Mouse (Mus musculus) liver, embryonic 11.5 days (tissue): Measurements from ENCODE around the gene Abi1. TPM values are rescaled to one million over a fixed set of nuclear protein-coding genes. Genes with fewer than 3 reads are reported as not detected.
"Not testable (repeated sequence)": the region's sequence is repeated elsewhere in the genome, so short reads cannot be mapped to it uniquely, and the experiment has no call there.

Experiments
- ATAC-seq: fragments of 200-750 bp; cut with Nextera tagmentation; replicated peaks from 2 replicates; pipeline ENCODE4 v1.8.0; 2017; ENCODE audit warnings: moderate number of reproducible peaks, mild to moderate bottlenecking, moderate TSS enrichment, moderate library complexity; ENCODE audit not compliant: low FRiP score
- DNase-seq: peaks from one replicate; pipeline ENCODE4 v3.0.0-alpha.2; 2017; ENCODE audit warnings: low spot score
- H3K27ac ChIP-seq: fragments of 300-500 bp; sonication (generic); 2 replicates; pipeline ENCODE4 v1.5.1; 2014; ENCODE audit warnings: mild to moderate bottlenecking, low read depth, low read length, control low read depth
- H3K27me3 ChIP-seq: fragments of 300-500 bp; sonication (generic); replicated peaks from 2 replicates; pipeline ENCODE4 v1.6.1; 2014; ENCODE audit warnings: low read length, mixed read lengths; ENCODE audit not compliant: control insufficient read depth, insufficient read depth
- H3K36me3 ChIP-seq: fragments of 300-500 bp; sonication (generic); 2 replicates; pipeline ENCODE4 v1.6.1; 2014; ENCODE audit warnings: mild to moderate bottlenecking, low read length, moderate library complexity, mixed read lengths; ENCODE audit not compliant: control insufficient read depth, insufficient read depth
- H3K4me1 ChIP-seq: fragments of 300-500 bp; sonication (generic); replicated peaks from 2 replicates; pipeline ENCODE4 v1.6.1; 2014; ENCODE audit warnings: low read length, mixed read lengths; ENCODE audit not compliant: control insufficient read depth, insufficient read depth
- H3K4me2 ChIP-seq: fragments of 300-500 bp; sonication (generic); 2 replicates; pipeline ENCODE4 v1.6.1; 2014; ENCODE audit warnings: mild to moderate bottlenecking, control low read depth, moderate library complexity
- H3K4me3 ChIP-seq: fragments of 300-500 bp; sonication (generic); 2 replicates; pipeline ENCODE4 v1.5.1; 2014; ENCODE audit warnings: low read depth, low read length, control low read depth
- H3K9ac ChIP-seq: fragments of 300-500 bp; sonication (generic); 2 replicates; pipeline ENCODE4 v1.6.1; 2014; ENCODE audit warnings: low read depth, low read length, control low read depth
- H3K9me3 ChIP-seq: fragments of 300-500 bp; sonication (generic); 2 replicates; pipeline ENCODE4 v1.6.1; 2016; ENCODE audit warnings: low read length, inconsistent platforms, mixed read lengths; ENCODE audit not compliant: control insufficient read depth
- WGBS: fragments of 180-500 bp; shearing (Covaris S2); extraction: QIAGEN DNeasy Blood & Tissue Kit; methylation state at CpG from one replicate; pipeline ENCODE4 v1.1.7; 2014; 5-methylcytosine and 5-hydroxymethylcytosine counted together
- polyA plus RNA-seq: library from polyadenylated mRNA; unstranded; fragments of >200 nt; fragmentation: Nextera tagmentation; extraction: Ambion mirVana; gene quantifications from 2 replicates; pipeline ENCODE4 v1.2.1, GENCODE M21; 2014

The Abi1 gene
- polyA plus RNA-seq, 1 experiment from 2014 or later: 31.2 TPM

GRCm38 (mm10) chr2:23023714-23024282, 16.2 kb downstream of the Abi1 start:
- WGBS: 80% methylated on average over 4 of the region's 4 CpGs
- H3K36me3 ChIP-seq: no peaks in the 10 kb centered on the region
- H3K9ac ChIP-seq: no peak overlapping the region
- no peak overlapping the region for H3K4me3 ChIP-seq
- no peak for DNase-seq
- H3K4me2 ChIP-seq: no peak overlapping the region
- H3K9me3 ChIP-seq: no peaks in the 10 kb centered on the region
- H3K27ac ChIP-seq: no peak overlapping the region
- ATAC-seq: no peak
- H3K27me3 ChIP-seq: no peaks in the 10 kb centered on the region
- H3K4me1 ChIP-seq: peaks cover 29% of the 10 kb centered on the region

DNA sequence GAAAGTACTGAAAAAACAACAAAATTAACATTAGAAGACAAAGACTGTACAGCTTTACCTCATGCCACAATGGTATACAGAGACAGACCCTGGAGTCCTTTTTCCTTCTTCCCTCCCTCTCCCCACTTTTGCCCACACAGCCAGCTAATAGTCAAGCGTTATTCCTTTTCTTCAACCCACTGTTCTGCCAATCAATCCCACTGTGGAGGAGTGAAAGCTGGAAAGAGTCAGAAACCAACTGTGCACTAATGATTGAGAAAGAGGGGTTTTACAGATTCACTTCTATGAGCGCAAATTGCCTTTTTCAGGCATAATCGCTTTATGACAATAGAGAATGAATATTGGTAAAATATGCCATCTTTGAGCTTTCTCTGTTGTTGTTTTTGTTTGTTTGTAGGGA, 17.0 kb downstream of the Abi1 start:
- no peaks in the 10 kb centered on the region for H3K27me3 ChIP-seq
- H3K36me3 ChIP-seq: no peaks in the 10 kb centered on the region
- WGBS: 91% methylated on average over 3 of the region's 3 CpGs
- no peak overlapping the region for H3K4me3 ChIP-seq
- H3K27ac ChIP-seq: no peak overlapping the region
- H3K4me2 ChIP-seq: no peak overlapping the region
- peaks cover 29% of the 10 kb centered on the region for H3K4me1 ChIP-seq
- DNase-seq (no peak), ATAC-seq (no peak)
- H3K9ac ChIP-seq: no peak overlapping the region
- no peaks in the 10 kb centered on the region for H3K9me3 ChIP-seq

GRCm38 (mm10) chr2:23021721-23022120, 18.3 kb downstream of the Abi1 start:
- no peaks in the 10 kb centered on the region for H3K36me3 ChIP-seq
- no peak overlapping the region for H3K9ac ChIP-seq
- 39% methylated on average over 4 of the region's 4 CpGs for WGBS
- no peak overlapping the region for H3K4me3 ChIP-seq
- H3K9me3 ChIP-seq: no peaks in the 10 kb centered on the region
- 0 out of 2 replicates have a peak overlapping the region, but pooled peaks have one; percentile 14 for H3K4me2 ChIP-seq
- no peak overlapping the region for H3K27ac ChIP-seq
- ATAC-seq (0 out of 2 replicates have a peak, but pooled peaks have one; percentile 32), DNase-seq (no peak)
- H3K4me1 ChIP-seq: peaks cover 28% of the 10 kb centered on the region
- H3K27me3 ChIP-seq: no peaks in the 10 kb centered on the region

DNA sequence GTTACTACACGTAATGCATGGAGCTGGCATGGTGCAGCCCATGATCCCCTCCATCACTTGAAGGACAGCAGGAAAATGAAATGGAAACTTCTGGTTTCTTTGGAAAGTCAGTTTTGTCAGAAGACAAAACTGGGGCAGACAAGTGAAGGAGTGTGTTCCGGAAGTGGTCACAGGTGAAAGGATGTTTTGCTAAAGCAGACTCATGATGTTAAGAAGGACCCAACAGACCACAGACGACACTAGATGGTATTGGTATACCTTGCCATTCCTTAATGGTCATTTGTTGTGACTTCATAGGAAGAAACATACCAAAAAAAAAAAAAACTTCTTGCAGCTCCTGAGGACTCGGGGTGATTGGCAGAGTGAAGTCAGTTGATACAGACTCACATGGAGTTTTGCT, 18.7 kb downstream of the Abi1 start:
- Histone ChIP-seq H3K9me3 (no peaks in the 10 kb centered on the region), H3K27ac (no peak overlapping the region), H3K27me3 (no peaks in the 10 kb centered on the region), H3K4me2 (no peak overlapping the region), H3K4me3 (no peak overlapping the region), H3K9ac (no peak overlapping the region), H3K36me3 (no peaks in the 10 kb centered on the region), H3K4me1 (peaks cover 24% of the 10 kb centered on the region)
- WGBS: 81% methylated on average over 4 of the region's 4 CpGs
- no peak for DNase-seq
- no peak for ATAC-seq

GRCm38 (mm10) chr2:23019170-23019569, 20.9 kb downstream of the Abi1 start:
- Histone ChIP-seq H3K9ac (no peak overlapping the region), H3K27me3 (no peaks in the 10 kb centered on the region), H3K36me3 (no peaks in the 10 kb centered on the region), H3K27ac (no peak overlapping the region), H3K4me3 (no peak overlapping the region), H3K4me2 (no peak overlapping the region), H3K9me3 (no peaks in the 10 kb centered on the region), H3K4me1 (peaks cover 27% of the 10 kb centered on the region)
- WGBS: 64% methylated on average over 2 of the region's 2 CpGs
- 0 out of 2 replicates have a peak, but pooled peaks have one; percentile 32 for ATAC-seq
- no peak for DNase-seq

- no peak for ATAC-seq
- 68% methylated on average over 3 of the region's 3 CpGs for WGBS
Observed at GRCm38 (mm10) chr2:23016121-23016520, 23.9 kb downstream of the Abi1 start.

GRCm38 (mm10) chr2:23015335-23015734, 24.7 kb downstream of the Abi1 start:
- H3K36me3 ChIP-seq: no peaks in the 10 kb centered on the region
- no peaks in the 10 kb centered on the region for H3K9me3 ChIP-seq
- H3K4me2 ChIP-seq: no peak overlapping the region
- WGBS: 63% methylated on average over 18 of the region's 18 CpGs
- H3K4me3 ChIP-seq: no peak overlapping the region
- no peak overlapping the region for H3K27ac ChIP-seq
- ATAC-seq: no peak
- H3K4me1 ChIP-seq: peaks cover 9% of the 10 kb centered on the region; the same call in 1 of the 2 replicates
- H3K27me3 ChIP-seq: no peaks in the 10 kb centered on the region
- no peak for DNase-seq
- no peak overlapping the region for H3K9ac ChIP-seq

More at GRCm38 (mm10) chr2:23016121-23016520, 23.9 kb downstream of the Abi1 start:
- DNase-seq: no peak
- no peaks in the 10 kb centered on the region for H3K27me3 ChIP-seq
- H3K4me2 ChIP-seq: no peak overlapping the region
- peaks cover 9% of the 10 kb centered on the region; the same call in 1 of the 2 replicates for H3K4me1 ChIP-seq
- H3K9ac ChIP-seq: no peak overlapping the region
- no peaks in the 10 kb centered on the region for H3K9me3 ChIP-seq
- H3K27ac ChIP-seq: no peak overlapping the region
- no peak overlapping the region for H3K4me3 ChIP-seq
- H3K36me3 ChIP-seq: no peaks in the 10 kb centered on the region

DNA sequence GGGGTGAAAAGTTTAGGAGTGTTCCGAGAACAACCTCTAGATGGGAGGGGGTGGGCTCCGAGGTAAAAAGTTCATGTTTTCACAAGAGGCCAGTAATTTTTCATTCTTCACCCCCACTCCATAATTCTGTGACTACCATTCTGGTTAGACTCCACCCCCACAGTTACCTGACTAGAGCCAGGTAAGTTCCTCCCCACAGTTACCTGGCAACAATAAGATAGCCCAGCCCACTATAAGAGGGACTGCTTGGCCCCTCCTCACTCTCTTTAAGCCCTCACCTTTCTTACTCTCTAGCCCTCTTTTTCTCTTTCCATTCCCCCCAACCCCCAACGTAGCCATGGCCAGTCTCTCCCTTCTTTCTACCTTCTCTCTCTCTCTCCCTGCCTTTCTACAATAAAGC, 25.1 kb downstream of the Abi1 start:
- not testable (repeated sequence) for H3K4me2 ChIP-seq, H3K9me3 ChIP-seq, H3K9ac ChIP-seq, H3K27ac ChIP-seq, H3K4me1 ChIP-seq, H3K36me3 ChIP-seq, DNase-seq, H3K4me3 ChIP-seq, H3K27me3 ChIP-seq
- 62% methylated on average over 2 of the region's 3 CpGs for WGBS
- ATAC-seq: peak; percentile 26; the same call in 1 of the 2 replicates

DNA sequence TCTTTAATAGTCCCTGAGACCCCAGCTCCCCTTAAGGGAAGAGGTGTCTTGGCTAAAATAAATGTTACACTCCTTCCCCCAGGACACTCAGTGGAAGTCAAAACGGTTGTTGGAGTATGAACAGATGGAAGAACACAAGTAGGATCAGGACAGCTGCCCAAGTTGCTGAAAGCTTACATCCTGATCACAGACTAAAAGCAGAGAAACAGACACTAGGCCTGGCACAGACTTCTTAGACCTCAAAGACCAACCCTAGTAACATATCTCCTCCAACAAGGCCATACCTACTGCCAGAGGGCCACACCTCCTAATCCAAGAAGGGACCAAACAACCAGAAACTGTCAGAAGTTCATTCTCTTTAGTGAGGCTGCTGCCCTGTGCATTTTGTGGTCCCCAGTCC, 31.8 kb downstream of the Abi1 start:
- WGBS: 90% methylated on average over 1 of the region's 1 CpGs
- Histone ChIP-seq H3K27me3 (no peaks in the 10 kb centered on the region), H3K36me3 (no peaks in the 10 kb centered on the region), H3K4me1 (no peaks in the 10 kb centered on the region; the same call in 1 of the 2 replicates), H3K4me3 (no peak overlapping the region), H3K9ac (no peak overlapping the region), H3K9me3 (no peaks in the 10 kb centered on the region), H3K4me2 (no peak overlapping the region), H3K27ac (no peak overlapping the region)
- DNase-seq (no peak), ATAC-seq (no peak)
